Mouse (Mus musculus): ENCODE data around the gene Oprd1.

The Oprd1 gene

DNA sequence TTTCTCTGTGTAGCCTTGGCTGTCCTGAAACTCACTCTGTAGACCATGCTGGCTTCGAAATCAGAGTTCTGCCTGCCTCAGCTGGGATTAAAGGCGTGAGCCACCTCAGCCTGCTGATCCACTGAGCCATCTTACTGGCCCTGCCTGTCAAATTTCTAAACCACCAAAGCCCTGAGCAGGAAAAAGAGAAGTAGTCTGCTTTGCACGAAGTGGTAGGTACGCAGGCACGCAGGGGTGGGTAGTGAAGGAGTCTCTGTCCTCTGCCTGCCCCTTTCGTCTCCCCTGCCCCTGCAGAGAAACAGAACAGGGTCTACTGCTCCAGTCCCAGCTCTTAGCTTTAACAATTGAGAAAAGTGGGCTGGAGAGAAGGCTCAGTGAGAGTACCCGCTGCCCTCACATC is 59.2 kb downstream of the Oprd1 start:
- no peak for DNase-seq (ENCODE audit: extremely low read depth, insufficient read length, low spot score)

- DNase-seq (ENCODE audit: extremely low read depth, insufficient read length, low spot score): no peak
Measured at GRCm38 (mm10) chr4:132080492-132080983, 63.7 kb downstream of the Oprd1 start.

DNA sequence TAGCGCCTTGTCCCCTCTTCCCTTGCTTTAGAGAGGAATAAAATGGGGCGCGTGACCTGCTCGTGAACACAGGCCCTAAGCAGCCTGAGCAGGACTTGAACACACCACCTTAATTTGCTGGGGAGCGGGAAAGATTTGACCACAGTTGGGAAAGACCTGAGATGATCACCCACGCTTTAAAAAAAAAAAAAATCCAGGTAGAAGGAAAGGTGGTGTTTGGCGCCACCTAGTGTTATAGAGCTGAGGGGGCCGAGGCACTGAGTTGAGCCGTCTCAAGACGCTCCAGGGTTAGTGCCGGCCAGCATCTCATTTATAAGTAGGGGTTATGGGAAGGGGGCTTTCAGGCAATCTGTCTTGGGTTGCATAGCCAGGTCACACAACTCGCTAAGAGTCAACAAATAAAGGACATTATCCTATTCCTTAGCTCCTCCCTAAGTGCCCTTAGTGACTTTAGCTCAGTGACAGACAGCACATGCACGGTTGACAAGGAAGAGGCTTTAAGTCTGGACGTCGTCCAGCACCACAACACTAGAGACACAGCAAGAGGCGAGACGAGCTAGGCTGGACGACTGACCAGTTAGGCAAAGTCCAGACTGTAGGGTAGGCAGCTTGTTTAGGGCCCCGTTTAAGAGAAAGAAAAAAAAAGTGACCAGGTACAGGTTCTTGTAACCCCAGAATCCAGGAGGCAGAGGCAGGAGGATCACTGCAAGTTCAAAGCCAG is 64.6 kb downstream of the Oprd1 start:
- peak; percentile 30 for DNase-seq (ENCODE audit: extremely low read depth, insufficient read length, low spot score)

DNA sequence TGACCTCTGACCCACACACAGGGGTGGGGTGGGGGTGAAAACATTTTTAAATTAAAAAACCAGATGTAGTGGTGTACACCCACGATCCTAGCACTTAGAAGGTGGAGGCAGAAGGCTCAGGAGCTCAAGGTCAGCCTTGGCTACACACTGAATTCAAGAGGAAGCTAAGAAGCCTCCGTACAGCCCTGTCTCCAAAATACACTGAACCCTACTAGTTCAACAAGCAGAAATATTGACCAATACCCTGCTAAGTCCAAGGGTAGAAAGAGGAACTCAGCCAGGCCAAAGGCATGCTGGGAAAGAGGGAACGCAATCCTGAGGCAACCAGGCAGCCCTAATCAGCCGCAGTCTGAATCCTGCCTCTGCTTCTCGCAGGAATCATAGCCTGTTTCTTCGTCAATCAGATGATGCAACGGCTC is 66.0 kb downstream of the Oprd1 start:
- no peak for DNase-seq (ENCODE audit: extremely low read depth, insufficient read length, low spot score)

- no peak for DNase-seq (ENCODE audit: extremely low read depth, insufficient read length, low spot score)
Measured at GRCm38 (mm10) chr4:132077445-132077844, 66.8 kb downstream of the Oprd1 start.

DNA sequence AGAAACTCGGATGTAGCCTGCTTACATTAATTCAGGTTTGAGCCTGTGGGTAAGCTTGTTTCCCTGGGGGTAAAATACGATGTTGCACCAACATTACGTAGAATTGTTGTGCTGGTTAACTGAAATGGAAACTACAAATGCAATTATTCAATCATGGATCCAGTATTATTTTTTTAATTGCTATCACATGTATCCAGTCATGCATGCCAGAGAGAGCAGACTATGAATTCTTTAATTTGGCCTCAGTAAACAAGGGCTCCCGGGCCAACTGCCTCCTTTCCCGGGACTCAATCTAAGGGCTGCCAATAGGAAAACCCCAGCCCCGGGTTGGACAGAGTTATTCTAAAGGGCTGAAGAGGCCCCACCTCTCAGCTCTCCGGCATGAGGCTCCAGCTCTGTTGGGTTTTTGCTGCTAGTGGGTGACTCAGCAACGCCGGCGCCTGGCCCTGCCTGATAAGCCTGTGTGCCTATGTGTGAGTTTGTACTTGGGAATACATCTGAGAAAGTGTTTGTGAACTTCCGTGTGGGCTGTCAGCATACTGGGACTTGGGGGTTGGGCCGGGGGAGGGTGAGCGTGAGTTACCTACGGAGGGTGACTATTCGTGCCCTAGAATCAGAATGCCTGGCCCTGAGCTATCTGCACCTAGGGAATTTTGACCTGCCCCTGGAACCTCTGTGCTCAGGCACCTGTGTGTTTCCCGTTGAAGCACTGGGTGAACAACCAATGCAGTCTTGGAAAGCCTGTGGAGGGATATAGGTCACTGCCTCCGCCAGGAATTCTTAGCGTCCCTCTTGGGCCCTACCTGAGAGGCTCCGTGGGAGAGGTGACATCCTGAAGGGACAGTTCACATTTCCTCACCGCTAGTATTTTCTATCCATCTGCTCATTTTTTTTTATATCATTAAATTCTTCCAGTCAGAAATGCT is 67.5 kb downstream of the Oprd1 start:
- DNase-seq (ENCODE audit: extremely low read depth, insufficient read length, low spot score): peak; percentile 52

- no peak for DNase-seq (ENCODE audit: extremely low read depth, insufficient read length, low spot score)
Measured at GRCm38 (mm10) chr4:132075796-132076195, 68.5 kb downstream of the Oprd1 start.

GRCm38 (mm10) chr4:132074933-132075769 is 69.1 kb downstream of the Oprd1 start, which contains the start of gene Epb41:
Epb41 (minus strand) TSS chr4:132075321.
- DNase-seq (ENCODE audit: extremely low read depth, insufficient read length, low spot score): peak; percentile 95

GRCm38 (mm10) chr4:132074077-132074932 is 70.0 kb downstream of the Oprd1 start, which contains the start of gene Gm10300:
Gm10300 (plus strand) TSS chr4:132074697.
- DNase-seq (ENCODE audit: extremely low read depth, insufficient read length, low spot score): peak; percentile 78

- DNase-seq (ENCODE audit: extremely low read depth, insufficient read length, low spot score): no peak
Measured at GRCm38 (mm10) chr4:132072946-132073345, 71.3 kb downstream of the Oprd1 start.

DNA sequence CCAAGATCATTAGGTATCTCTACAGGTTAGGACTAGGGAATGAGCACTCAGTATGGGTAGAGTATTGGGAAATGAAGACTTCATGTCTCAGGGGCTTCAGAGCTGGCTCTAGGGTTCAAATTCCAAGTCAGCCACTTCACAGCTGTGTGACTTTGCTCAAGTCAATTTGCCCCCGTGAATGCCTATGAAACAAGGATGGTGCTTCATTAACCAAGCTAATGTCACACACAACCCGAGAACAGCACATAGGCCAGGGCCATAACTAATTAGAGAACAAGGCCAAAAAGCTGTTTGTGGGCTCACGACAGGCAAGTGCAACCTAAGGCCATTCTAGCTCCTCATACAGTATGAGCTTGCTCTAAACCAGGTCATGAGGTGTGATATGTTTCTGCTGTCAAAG is 72.1 kb downstream of the Oprd1 start:
- no peak for DNase-seq (ENCODE audit: extremely low read depth, insufficient read length, low spot score)

DNA sequence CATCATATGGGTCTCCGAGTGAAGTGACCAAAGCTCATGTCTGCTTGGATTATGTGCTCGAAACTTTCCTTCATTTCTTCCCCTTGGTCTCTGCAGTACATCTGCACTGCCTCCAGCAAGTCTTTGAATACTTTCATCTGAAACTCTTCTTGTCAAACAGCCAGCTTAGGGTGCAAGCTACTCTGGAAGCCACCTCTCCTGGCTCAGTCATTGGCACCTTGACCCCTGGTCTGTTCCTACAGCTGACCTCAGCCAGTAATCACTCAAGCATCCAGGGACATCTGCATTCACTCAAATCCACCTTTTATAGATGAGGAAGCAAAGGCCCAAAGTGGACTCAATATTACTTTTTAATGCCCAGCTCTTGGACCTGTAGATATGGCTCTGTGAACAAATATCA is 72.6 kb downstream of the Oprd1 start:
- no peak for DNase-seq (ENCODE audit: extremely low read depth, insufficient read length, low spot score)

GRCm38 (mm10) chr4:132067938-132068235 is 76.4 kb downstream of the Oprd1 start:
- no peak for DNase-seq (ENCODE audit: extremely low read depth, insufficient read length, low spot score)

- no peak for DNase-seq (ENCODE audit: extremely low read depth, insufficient read length, low spot score)
Measured at GRCm38 (mm10) chr4:132067112-132067937, 77.0 kb downstream of the Oprd1 start.

- peak; percentile 36 for DNase-seq (ENCODE audit: extremely low read depth, insufficient read length, low spot score)
Measured at GRCm38 (mm10) chr4:132066101-132066773, 78.0 kb downstream of the Oprd1 start.

GRCm38 (mm10) chr4:132065578-132065977 is 78.7 kb downstream of the Oprd1 start:
- DNase-seq (ENCODE audit: extremely low read depth, insufficient read length, low spot score): no peak

DNA sequence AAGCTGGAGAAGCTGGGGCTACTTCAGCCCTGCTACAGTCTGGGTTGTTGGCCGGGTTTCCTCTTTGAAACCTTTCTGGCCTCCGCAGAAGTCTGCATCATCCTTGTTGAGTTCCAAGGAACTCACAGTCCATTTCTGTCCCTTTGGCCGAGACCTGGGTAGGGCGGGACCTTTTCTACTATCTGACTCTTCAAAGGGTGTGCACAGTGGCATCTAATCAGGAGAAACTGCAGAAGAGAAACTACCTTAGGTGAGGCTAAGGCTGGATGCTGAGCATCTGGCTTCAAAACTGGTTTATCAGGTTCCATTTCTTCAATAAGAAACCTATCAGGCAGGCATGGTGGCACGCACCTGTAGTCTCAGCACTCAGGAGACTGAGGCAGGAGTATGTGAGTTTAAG is 79.7 kb downstream of the Oprd1 start:
- DNase-seq (ENCODE audit: extremely low read depth, insufficient read length, low spot score): no peak
